Mouse (Mus musculus) MEL (cell line): ENCODE measurements around the gene Tekt1. TPM values are rescaled to one million over a fixed set of nuclear protein-coding genes. Genes with fewer than 3 reads are reported as not detected.

Source experiments
- DNase-seq: peaks from one replicate; pipeline ENCODE4 v3.0.0; 2011; ENCODE audit warnings: low read depth, low spot score
- H3K27ac ChIP-seq: 2 replicates; pipeline ENCODE4 v1.5.1; 2012; ENCODE audit warnings: low read depth, mild to moderate bottlenecking, control low read depth, low read length, moderate library complexity; ENCODE audit not compliant: control insufficient read depth
- H3K27me3 ChIP-seq, 2 experiments: fragments of 150-350 bp in 1 of 2; sonication (generic) in 1 of 2; 2 replicates each; pipeline ENCODE4 v1.6.1; 2012; ENCODE audit warnings: low read length in 2 of 2, mild to moderate bottlenecking in 2 of 2, improper control_type of control experiment in 1 of 2, moderate library complexity in 1 of 2; ENCODE audit not compliant: insufficient read depth in 2 of 2, control insufficient read depth in 1 of 2
- H3K36me3 ChIP-seq, 2 experiments: 2 replicates each; pipeline ENCODE4 v1.6.1; 2012 to 2014; ENCODE audit warnings: low read length in 2 of 2, improper control_type of control experiment in 1 of 2, inconsistent platforms in 1 of 2, mild to moderate bottlenecking in 1 of 2; ENCODE audit not compliant: insufficient read depth in 2 of 2, control insufficient read depth in 1 of 2
- H3K4me1 ChIP-seq, 2 experiments: fragments of 150-350 bp in 1 of 2; sonication (generic) in 1 of 2; 2 replicates each; pipeline ENCODE4 v1.6.1; 2012; ENCODE audit warnings: low read length in 2 of 2, improper control_type of control experiment in 1 of 2, mild to moderate bottlenecking in 1 of 2; ENCODE audit not compliant: insufficient read depth in 2 of 2, control insufficient read depth in 1 of 2
- H3K4me3 ChIP-seq, 2 experiments: fragments of 150-350 bp in 1 of 2; sonication (generic) in 1 of 2; 2 replicates each; pipeline ENCODE4 v1.5.1; 2012; ENCODE audit warnings: low read depth in 2 of 2, low read length in 2 of 2, mild to moderate bottlenecking in 2 of 2, moderate library complexity in 2 of 2, control low read depth in 1 of 2, improper control_type of control experiment in 1 of 2; ENCODE audit not compliant: control insufficient read depth in 1 of 2, insufficient read depth in 1 of 2
- H3K79me2 ChIP-seq: 2 replicates; pipeline ENCODE4 v1.6.1; 2012; ENCODE audit warnings: mild to moderate bottlenecking, low read length, moderate library complexity; ENCODE audit not compliant: control insufficient read depth, poor library complexity, insufficient read depth
- H3K9ac ChIP-seq: 2 replicates; pipeline ENCODE4 v1.6.1; 2012; ENCODE audit warnings: low read depth, mild to moderate bottlenecking, control low read depth, low read length, moderate library complexity; ENCODE audit not compliant: control insufficient read depth, poor library complexity, severe bottlenecking
- H3K9me3 ChIP-seq: fragments of 150-350 bp; sonication (generic); replicated peaks from 2 replicates; pipeline ENCODE4 v1.6.1; 2012; ENCODE audit warnings: mild to moderate bottlenecking, low read length, improper control_type of control experiment, moderate library complexity; ENCODE audit not compliant: insufficient read depth
- BHLHE40 ChIP-seq: IDR thresholded peaks from 2 replicates; pipeline ENCODE4 v1.6.1; 2012; ENCODE audit warnings: low read depth, mild to moderate bottlenecking, inconsistent platforms, low read length, improper control_type of control experiment, borderline replicate concordance
- CHD1 ChIP-seq: IDR thresholded peaks from 2 replicates; pipeline ENCODE4 v1.6.1; 2012; ENCODE audit warnings: low read depth, mild to moderate bottlenecking, inconsistent platforms, low read length, improper control_type of control experiment
- E2F4 ChIP-seq: IDR thresholded peaks from 2 replicates; pipeline ENCODE4 v1.6.1; 2011; ENCODE audit warnings: low read depth, low read length, improper control_type of control experiment, borderline replicate concordance
- GABPA ChIP-seq: IDR thresholded peaks from 2 replicates; pipeline ENCODE4 v1.6.1; 2012; ENCODE audit warnings: low read depth, mild to moderate bottlenecking, inconsistent platforms, low read length, improper control_type of control experiment, moderate library complexity
- GATA1 ChIP-seq: IDR thresholded peaks from 2 replicates; pipeline ENCODE4 v1.6.1; 2011; ENCODE audit warnings: low read depth, low read length, improper control_type of control experiment
- HCFC1 ChIP-seq: IDR thresholded peaks from 2 replicates; pipeline ENCODE4 v1.6.1; 2012; ENCODE audit warnings: low read depth, mild to moderate bottlenecking, inconsistent platforms, low read length, improper control_type of control experiment, moderate library complexity
- JUND ChIP-seq: IDR thresholded peaks from 2 replicates; pipeline ENCODE4 v1.6.1; 2011; ENCODE audit warnings: low read depth, mild to moderate bottlenecking, improper control_type of control experiment, low read length
- KAT2A ChIP-seq: conservative IDR thresholded peaks from 2 replicates; pipeline ENCODE4 v1.6.1; 2012; ENCODE audit warnings: low read depth, low read length, improper control_type of control experiment, inconsistent platforms
- MAX ChIP-seq: IDR thresholded peaks from 2 replicates; pipeline ENCODE4 v1.6.1; 2011; ENCODE audit warnings: low read length, improper control_type of control experiment
- MAZ ChIP-seq: IDR thresholded peaks from 2 replicates; pipeline ENCODE4 v1.6.1; 2012; ENCODE audit warnings: low read depth, mild to moderate bottlenecking, inconsistent platforms, low read length, improper control_type of control experiment
- MEF2A ChIP-seq: IDR thresholded peaks from 2 replicates; pipeline ENCODE4 v1.6.1; 2014; ENCODE audit warnings: low read depth, mild to moderate bottlenecking, inconsistent platforms, low read length, improper control_type of control experiment; ENCODE audit not compliant: poor library complexity, insufficient replicate concordance, severe bottlenecking; ENCODE audit errors: extremely low read depth
- MXI1 ChIP-seq: IDR thresholded peaks from 2 replicates; pipeline ENCODE4 v1.6.1; 2011; ENCODE audit warnings: mild to moderate bottlenecking, low read depth, low read length, improper control_type of control experiment
- NRF1 ChIP-seq: IDR thresholded peaks from 2 replicates; pipeline ENCODE4 v1.6.1; 2014; ENCODE audit warnings: low read depth, mild to moderate bottlenecking, inconsistent platforms, low read length, improper control_type of control experiment, moderate library complexity; ENCODE audit not compliant: poor library complexity, insufficient read depth, severe bottlenecking
- POLR2A ChIP-seq, 2 experiments: IDR thresholded peaks; 2 replicates each; pipeline ENCODE4 v1.6.1; 2011 to 2012; ENCODE audit warnings: low read length in 2 of 2, mild to moderate bottlenecking in 2 of 2, control low read depth in 1 of 2, improper control_type of control experiment in 1 of 2, low read depth in 1 of 2, moderate library complexity in 1 of 2; ENCODE audit not compliant: control insufficient read depth in 1 of 2, insufficient read depth in 1 of 2, poor library complexity in 1 of 2
- POLR2AphosphoS2 ChIP-seq: IDR thresholded peaks from 2 replicates; pipeline ENCODE4 v1.6.1; 2011; ENCODE audit warnings: low read length, improper control_type of control experiment
- POLR2AphosphoS5 ChIP-seq: IDR thresholded peaks from 2 replicates; pipeline ENCODE4 v1.6.1; 2012; ENCODE audit warnings: low read depth, borderline replicate concordance, mild to moderate bottlenecking, inconsistent platforms, low read length, moderate library complexity, mixed read lengths
- RAD21 ChIP-seq: IDR thresholded peaks from 2 replicates; pipeline ENCODE4 v1.6.1; 2011; ENCODE audit warnings: mild to moderate bottlenecking, low read depth, low read length, improper control_type of control experiment
- SIN3A ChIP-seq: IDR thresholded peaks from 2 replicates; pipeline ENCODE4 v1.6.1; 2012; ENCODE audit warnings: low read length, improper control_type of control experiment, inconsistent platforms
- TAL1 ChIP-seq: IDR thresholded peaks from 2 replicates; pipeline ENCODE4 v1.6.1; 2012; ENCODE audit warnings: mild to moderate bottlenecking, inconsistent platforms, low read length, moderate library complexity, mixed read lengths
- TBP ChIP-seq: IDR thresholded peaks from 2 replicates; pipeline ENCODE4 v1.8.0; 2011; ENCODE audit warnings: low read depth, low read length, improper control_type of control experiment
- TCF12 ChIP-seq: IDR thresholded peaks from 2 replicates; pipeline ENCODE4 v1.6.1; 2014; ENCODE audit warnings: low read depth, mild to moderate bottlenecking, inconsistent platforms, low read length, improper control_type of control experiment, moderate library complexity
- UBTF ChIP-seq: IDR thresholded peaks from 2 replicates; pipeline ENCODE4 v1.6.1; 2012; ENCODE audit warnings: low read depth, mild to moderate bottlenecking, inconsistent platforms, low read length, improper control_type of control experiment, moderate library complexity, borderline replicate concordance; ENCODE audit not compliant: insufficient read depth
- USF1 ChIP-seq: IDR thresholded peaks from 2 replicates; pipeline ENCODE4 v1.6.1; 2014; ENCODE audit warnings: low read depth, mild to moderate bottlenecking, inconsistent platforms, low read length, improper control_type of control experiment, moderate library complexity
- ZC3H11A ChIP-seq: IDR thresholded peaks from 2 replicates; pipeline ENCODE4 v1.6.1; 2012; ENCODE audit warnings: low read depth, mild to moderate bottlenecking, inconsistent platforms, low read length, improper control_type of control experiment
- ZMIZ1 ChIP-seq: IDR thresholded peaks from 2 replicates; pipeline ENCODE4 v1.6.1; 2012; ENCODE audit warnings: low read depth, mild to moderate bottlenecking, inconsistent platforms, low read length, improper control_type of control experiment, moderate library complexity
- ZNF384 ChIP-seq: IDR thresholded peaks from 2 replicates; pipeline ENCODE4 v1.6.1; 2012; ENCODE audit warnings: low read depth, mild to moderate bottlenecking, inconsistent platforms, low read length, improper control_type of control experiment
- polyA plus RNA-seq, 2 experiments: library from polyadenylated mRNA; stranded (reverse) in 1 of 2; unstranded in 1 of 2; fragments of >175 nt in 1 of 2; fragments of >200 nt in 1 of 2; gene quantifications; 2 replicates each; pipeline versions ENCODE4 v1.2.1 to v1.2.4; 2012; ENCODE audit warnings: low replicate concordance in 2 of 2, low read depth in 1 of 2; ENCODE audit not compliant: insufficient read length in 2 of 2, insufficient read depth in 1 of 2, missing spikeins in 1 of 2
- total RNA-seq: library from RNA; depleted of rRNA; stranded (reverse); fragments of 300-350 nt; gene quantifications from 2 replicates; pipeline ENCODE4 v1.2.3, GENCODE M21; 2012

Gene Tekt1
- total and polyA plus RNA-seq, 3 experiments: not detected

DNA sequence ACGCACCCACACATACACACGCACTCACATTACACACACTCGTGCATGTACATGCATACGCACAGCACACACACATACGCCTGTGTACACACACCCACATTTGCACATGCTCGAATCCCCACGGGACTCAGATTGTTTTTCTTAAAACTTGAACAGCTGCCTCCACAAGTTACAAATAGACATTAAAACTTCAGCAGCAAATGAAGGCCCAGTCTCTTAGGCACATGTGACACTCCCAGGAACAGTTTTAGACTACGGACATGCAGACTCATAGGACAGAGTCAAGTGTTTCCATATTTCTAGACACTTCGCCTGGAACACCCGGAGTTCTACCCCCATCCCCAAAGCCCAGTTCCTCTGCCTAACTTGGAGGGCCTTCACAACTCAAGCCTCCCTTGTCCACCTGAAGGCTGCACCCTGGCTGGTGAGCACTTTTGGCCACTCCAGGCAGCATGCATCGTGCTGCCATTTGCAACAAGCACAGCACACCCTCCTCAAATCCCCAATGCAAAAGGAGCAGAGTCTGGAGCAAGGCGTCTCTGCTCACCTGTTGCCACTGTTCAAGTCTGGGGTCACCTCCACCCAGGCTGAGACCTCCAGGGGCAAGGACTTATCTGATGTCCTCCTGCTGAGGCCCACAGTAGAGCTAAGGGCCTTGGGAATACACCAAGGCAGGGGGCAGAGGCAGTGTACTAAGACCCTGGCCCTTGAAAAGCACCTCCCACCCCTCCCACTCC lies 47.6 kb upstream of the Tekt1 start:
- H3K36me3 ChIP-seq: peaks cover 0 to 14% of the 10 kb centered on the region in 2 experiments; a peak in 2 of 4 replicates
- H3K9ac ChIP-seq: no peak overlapping the region
- H3K4me3 ChIP-seq: no peak overlapping the region
- H3K4me1 ChIP-seq: peaks cover 8 to 33% of the 10 kb centered on the region in 2 experiments; a peak in 3 of 4 replicates
- H3K9me3 ChIP-seq: no peaks in the 10 kb centered on the region
- no peak for DNase-seq
- no peaks in the 10 kb centered on the region for H3K27me3 ChIP-seq
- TF ChIP-seq KAT2A (no peak), MEF2A (no peak), UBTF (no peak), MXI1 (no peak), ZC3H11A (no peak), TCF12 (no peak), BHLHE40 (no peak), TAL1 (no peak), ZMIZ1 (no peak)
- H3K27ac ChIP-seq: no peak overlapping the region
- H3K79me2 ChIP-seq: no peaks in the 10 kb centered on the region

DNA sequence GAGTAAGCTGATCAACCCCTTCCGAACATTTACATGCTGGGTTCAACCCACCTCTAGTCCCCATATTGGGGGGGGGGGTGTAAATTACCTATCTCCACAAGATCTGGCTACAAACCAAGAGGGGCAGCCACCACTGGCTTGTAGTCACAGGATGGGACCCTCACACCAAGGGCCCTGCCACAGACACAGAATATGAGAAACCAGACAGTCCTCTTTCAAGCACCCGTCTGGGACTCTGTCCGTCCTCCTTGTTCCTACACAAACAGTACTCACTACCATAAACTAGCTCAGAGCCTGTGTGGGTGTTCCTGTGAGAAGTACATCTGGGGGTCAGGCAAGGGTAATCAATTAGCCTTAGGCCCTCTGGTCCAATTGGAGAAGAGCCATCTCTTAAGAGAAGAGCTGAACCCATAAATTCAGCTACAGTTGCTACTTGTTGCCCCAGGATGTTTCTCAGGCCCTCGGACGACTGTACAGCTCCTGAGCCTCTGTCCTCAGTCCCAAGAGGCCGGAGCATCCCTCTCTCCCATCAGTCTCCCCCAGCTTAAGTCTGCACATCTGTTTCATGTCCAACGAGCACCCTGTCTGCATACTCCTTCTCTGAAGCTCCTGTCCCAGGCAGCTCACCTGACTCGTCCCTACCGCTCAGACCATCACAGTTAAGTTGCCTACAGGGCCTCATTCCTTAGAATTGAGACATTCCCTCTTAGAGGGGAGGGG lies 46.4 kb upstream of the Tekt1 start:
- no peaks in the 10 kb centered on the region for H3K79me2 ChIP-seq
- TF ChIP-seq GABPA (no peak), POLR2AphosphoS2 (no peak), MAZ (no peak), E2F4 (no peak), USF1 (no peak), TBP (no peak), GATA1 (no peak), POLR2AphosphoS5 (no peak), SIN3A (no peak), ZNF384 (no peak), HCFC1 (no peak), POLR2A (IDR thresholded peaks at IDR 0.05; ENCODE audit: control insufficient read depth in 1 of 2, insufficient read depth in 1 of 2, low read depth in 1 of 2, low read length in 2 of 2, poor library complexity in 1 of 2) (no peak), ZMIZ1 (no peak), UBTF (no peak), NRF1 (no peak), RAD21 (no peak), JUND (no peak), MAX (no peak), BHLHE40 (no peak), CHD1 (no peak)
- TF ChIP-seq, all 39 proteins: peak for 0
- H3K9ac ChIP-seq: no peak overlapping the region
- no peak overlapping the region for H3K4me3 ChIP-seq
- peaks cover 8 to 21% of the 10 kb centered on the region in 2 experiments; a peak in 3 of 4 replicates for H3K4me1 ChIP-seq
- peaks cover 0 to 12% of the 10 kb centered on the region in 2 experiments; a peak in 2 of 4 replicates for H3K36me3 ChIP-seq
- H3K9me3 ChIP-seq: no peaks in the 10 kb centered on the region
- no peak overlapping the region for H3K27ac ChIP-seq
- no peaks in the 10 kb centered on the region for H3K27me3 ChIP-seq
- no peak for DNase-seq
